Mouse (Mus musculus): ENCODE measurements around the gene Fpgs.

Fpgs gene

GRCm38 (mm10) chr2:32731911-32732310 is 28.0 kb upstream of the Fpgs start:
- TF ChIP-seq CTCF (conservative IDR thresholded peaks at IDR 0.05; ENCODE audit: low read length), result no peak

GRCm38 (mm10) chr2:32730854-32731253 is 26.9 kb upstream of the Fpgs start:
- H3K27me3 ChIP-seq (ENCODE audit: insufficient read depth, low read length), result peaks cover 7% of the 10 kb centered on the region; the same call in 1 of the 2 replicates
- no peaks in the 10 kb centered on the region for H3K9me3 ChIP-seq (ENCODE audit: low read length)
- H3K4me3 ChIP-seq (replicated peaks; ENCODE audit: low read length), result no peak overlapping the region
- H3K4me1 ChIP-seq (replicated peaks; ENCODE audit: low read depth, low read length), result peaks cover 35% of the 10 kb centered on the region
- TF ChIP-seq CTCF (conservative IDR thresholded peaks at IDR 0.05; ENCODE audit: low read length) (no peak), POU5F1 (IDR thresholded peaks at IDR 0.05; ENCODE audit: borderline replicate concordance, low read length) (no peak), NANOG (IDR thresholded peaks at IDR 0.05; ENCODE audit: borderline replicate concordance, low read length) (no peak)
- no peaks in the 10 kb centered on the region for H3K36me3 ChIP-seq (ENCODE audit: insufficient read depth, low read length)

More at GRCm38 (mm10) chr2:32731911-32732310, 28.0 kb upstream of the Fpgs start:
- peaks cover 12% of the 10 kb centered on the region for H3K27me3 ChIP-seq (ENCODE audit: insufficient read depth, low read length)
- peaks cover 7% of the 10 kb centered on the region for H3K9me3 ChIP-seq (ENCODE audit: low read length)
- no peak overlapping the region for H3K4me3 ChIP-seq (replicated peaks; ENCODE audit: low read length)
- H3K4me1 ChIP-seq (replicated peaks; ENCODE audit: low read depth, low read length), result peaks cover 33% of the 10 kb centered on the region
- no peaks in the 10 kb centered on the region for H3K36me3 ChIP-seq (ENCODE audit: insufficient read depth, low read length)

GRCm38 (mm10) chr2:32729547-32729946 is 25.6 kb upstream of the Fpgs start:
- no peaks in the 10 kb centered on the region for H3K36me3 ChIP-seq (ENCODE audit: insufficient read depth, low read length)
- TF ChIP-seq CTCF (conservative IDR thresholded peaks at IDR 0.05; ENCODE audit: low read length) (no peak), NANOG (IDR thresholded peaks at IDR 0.05; ENCODE audit: borderline replicate concordance, low read length) (no peak), POU5F1 (IDR thresholded peaks at IDR 0.05; ENCODE audit: borderline replicate concordance, low read length) (no peak)

GRCm38 (mm10) chr2:32728463-32728862 is 24.5 kb upstream of the Fpgs start:
- peak overlapping the region; percentile 18; the same call in 1 of the 2 replicates for H3K4me3 ChIP-seq (replicated peaks; ENCODE audit: low read length)
- no peaks in the 10 kb centered on the region for H3K36me3 ChIP-seq (ENCODE audit: insufficient read depth, low read length)
- no peaks in the 10 kb centered on the region for H3K9me3 ChIP-seq (ENCODE audit: low read length)
- H3K4me1 ChIP-seq (replicated peaks; ENCODE audit: low read depth, low read length), result peaks cover 38% of the 10 kb centered on the region
- peaks cover 7% of the 10 kb centered on the region; the same call in 1 of the 2 replicates for H3K27me3 ChIP-seq (ENCODE audit: insufficient read depth, low read length)
- no peak for TF ChIP-seq CTCF (conservative IDR thresholded peaks at IDR 0.05; ENCODE audit: low read length)
- no peak for TF ChIP-seq NANOG (IDR thresholded peaks at IDR 0.05; ENCODE audit: borderline replicate concordance, low read length)
- no peak for TF ChIP-seq POU5F1 (IDR thresholded peaks at IDR 0.05; ENCODE audit: borderline replicate concordance, low read length)

More at GRCm38 (mm10) chr2:32729547-32729946, 25.6 kb upstream of the Fpgs start:
- Histone ChIP-seq H3K4me3 (replicated peaks; ENCODE audit: low read length) (no peak overlapping the region), H3K27me3 (ENCODE audit: insufficient read depth, low read length) (peaks cover 7% of the 10 kb centered on the region; the same call in 1 of the 2 replicates), H3K9me3 (ENCODE audit: low read length) (no peaks in the 10 kb centered on the region), H3K4me1 (replicated peaks; ENCODE audit: low read depth, low read length) (peaks cover 40% of the 10 kb centered on the region)

GRCm38 (mm10) chr2:32727435-32727834 is 23.5 kb upstream of the Fpgs start:
- Histone ChIP-seq H3K36me3 (ENCODE audit: insufficient read depth, low read length) (no peaks in the 10 kb centered on the region), H3K27me3 (ENCODE audit: insufficient read depth, low read length) (peaks cover 7% of the 10 kb centered on the region; the same call in 1 of the 2 replicates), H3K4me3 (replicated peaks; ENCODE audit: low read length) (peak overlapping the region; percentile 41; the same call in 1 of the 2 replicates), H3K4me1 (replicated peaks; ENCODE audit: low read depth, low read length) (peaks cover 38% of the 10 kb centered on the region), H3K9me3 (ENCODE audit: low read length) (no peaks in the 10 kb centered on the region)
- no peak for TF ChIP-seq CTCF (conservative IDR thresholded peaks at IDR 0.05; ENCODE audit: low read length)
- TF ChIP-seq POU5F1 (IDR thresholded peaks at IDR 0.05; ENCODE audit: borderline replicate concordance, low read length), result no peak
- no peak for TF ChIP-seq NANOG (IDR thresholded peaks at IDR 0.05; ENCODE audit: borderline replicate concordance, low read length)

GRCm38 (mm10) chr2:32724832-32725790 is 21.2 kb upstream of the Fpgs start:
- no peak for TF ChIP-seq POU5F1 (IDR thresholded peaks at IDR 0.05; ENCODE audit: borderline replicate concordance, low read length)
- no peak for TF ChIP-seq CTCF (conservative IDR thresholded peaks at IDR 0.05; ENCODE audit: low read length)
- no peak for TF ChIP-seq NANOG (IDR thresholded peaks at IDR 0.05; ENCODE audit: borderline replicate concordance, low read length)
- no peak overlapping the region for H3K4me3 ChIP-seq (replicated peaks; ENCODE audit: low read length)
- no peaks in the 10 kb centered on the region for H3K9me3 ChIP-seq (ENCODE audit: low read length)
- peaks cover 49% of the 10 kb centered on the region for H3K4me1 ChIP-seq (replicated peaks; ENCODE audit: low read depth, low read length)
- no peaks in the 10 kb centered on the region for H3K27me3 ChIP-seq (ENCODE audit: insufficient read depth, low read length)
- no peaks in the 10 kb centered on the region for H3K36me3 ChIP-seq (ENCODE audit: insufficient read depth, low read length)

GRCm38 (mm10) chr2:32724149-32724548 is 20.2 kb upstream of the Fpgs start:
- H3K27me3 ChIP-seq (ENCODE audit: insufficient read depth, low read length), result peaks cover 6% of the 10 kb centered on the region; the same call in 1 of the 2 replicates
- H3K4me1 ChIP-seq (replicated peaks; ENCODE audit: low read depth, low read length), result peaks cover 43% of the 10 kb centered on the region
- no peaks in the 10 kb centered on the region for H3K36me3 ChIP-seq (ENCODE audit: insufficient read depth, low read length)
- no peaks in the 10 kb centered on the region for H3K9me3 ChIP-seq (ENCODE audit: low read length)
- no peak for TF ChIP-seq NANOG (IDR thresholded peaks at IDR 0.05; ENCODE audit: borderline replicate concordance, low read length)
- TF ChIP-seq POU5F1 (IDR thresholded peaks at IDR 0.05; ENCODE audit: borderline replicate concordance, low read length), result no peak
- TF ChIP-seq CTCF (conservative IDR thresholded peaks at IDR 0.05; ENCODE audit: low read length), result no peak
- no peak overlapping the region for H3K4me3 ChIP-seq (replicated peaks; ENCODE audit: low read length)

- peaks cover 38% of the 10 kb centered on the region for H3K4me1 ChIP-seq (replicated peaks; ENCODE audit: low read depth, low read length)
- no peaks in the 10 kb centered on the region for H3K9me3 ChIP-seq (ENCODE audit: low read length)
- H3K27me3 ChIP-seq (ENCODE audit: insufficient read depth, low read length), result peaks cover 6% of the 10 kb centered on the region
- no peak for TF ChIP-seq CTCF (conservative IDR thresholded peaks at IDR 0.05; ENCODE audit: low read length)
- TF ChIP-seq NANOG (IDR thresholded peaks at IDR 0.05; ENCODE audit: borderline replicate concordance, low read length), result no peak
- TF ChIP-seq POU5F1 (IDR thresholded peaks at IDR 0.05; ENCODE audit: borderline replicate concordance, low read length), result no peak
- no peak overlapping the region for H3K4me3 ChIP-seq (replicated peaks; ENCODE audit: low read length)
- no peaks in the 10 kb centered on the region for H3K36me3 ChIP-seq (ENCODE audit: insufficient read depth, low read length)
These were observed 18.6 kb upstream of the Fpgs start for GRCm38 (mm10) chr2:32722581-32722980.

Measured in E14TG2a.4 (cell line).